Mouse (Mus musculus): ENCODE data around the gene Haus5.

Gene Haus5

DNA sequence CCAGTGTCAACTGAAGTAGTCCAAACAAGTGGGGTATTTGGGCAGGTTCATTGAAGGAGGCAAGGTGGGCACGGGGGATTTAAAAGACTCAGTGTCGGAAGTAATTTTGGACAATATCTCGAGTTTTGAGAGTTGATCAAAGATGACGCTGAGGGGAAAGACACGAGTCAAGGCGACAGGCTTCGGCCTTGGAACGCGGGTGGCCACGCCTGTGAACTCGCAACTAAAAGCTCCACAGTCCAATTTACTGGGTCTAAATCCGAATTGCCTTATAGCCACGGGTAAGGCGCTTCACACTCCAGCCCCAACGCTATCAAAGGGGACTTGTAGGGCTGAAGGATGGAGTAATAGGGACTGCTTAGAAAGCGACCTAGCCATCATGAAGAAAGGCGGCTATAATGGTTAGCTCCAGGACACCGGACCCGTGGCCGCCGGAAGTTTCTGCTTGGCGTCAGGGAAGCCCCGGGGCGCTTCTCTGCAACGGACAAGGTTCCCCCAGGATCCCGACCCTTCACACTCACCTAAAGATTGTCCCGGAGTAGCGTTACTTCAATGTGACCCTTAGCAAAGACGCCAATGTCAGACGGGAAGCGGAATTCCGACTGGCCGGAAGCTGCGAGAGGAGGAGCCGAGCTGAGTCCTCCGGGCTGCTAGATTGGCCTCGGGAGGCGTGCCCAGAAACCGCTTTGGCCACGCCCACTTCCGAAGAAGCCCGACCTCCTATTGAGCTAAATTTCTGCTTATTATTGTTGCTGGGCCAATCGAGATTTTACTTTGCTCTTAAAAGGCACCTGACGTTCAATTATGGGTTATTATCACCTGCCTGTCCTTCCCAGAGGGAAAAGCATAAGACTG lies 39.0 kb downstream of the Haus5 start, which contains the start of gene Cox6b1:
Cox6b1 (minus strand) TSS at position 622 of the 855 bp plus-strand sequence.
- DNase-seq (ENCODE audit: low spot score in 2 of 2) = peak; percentile 69 to 77

DNA sequence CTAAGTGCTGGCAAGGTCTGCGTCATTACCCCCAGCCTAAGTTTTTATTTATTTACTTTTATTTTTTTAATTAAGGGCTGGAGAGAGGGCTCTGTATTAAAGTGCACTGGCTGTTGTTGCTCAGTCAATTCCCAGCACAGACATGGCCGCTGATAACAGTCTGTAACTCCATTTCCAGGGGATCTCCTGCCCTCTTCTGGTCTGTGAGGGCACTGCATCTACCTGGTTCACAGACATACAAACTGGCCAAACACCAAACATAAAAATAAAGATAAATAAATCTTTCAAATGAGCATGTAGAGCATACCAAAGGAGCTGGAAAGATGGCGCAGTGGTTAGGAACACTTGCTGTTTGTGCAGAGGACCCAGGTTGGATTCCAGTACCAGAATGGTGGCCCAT lies 45.6 kb downstream of the Haus5 start:
- DNase-seq (ENCODE audit: low spot score in 2 of 2) = peak in 1 of 2 experiments; percentile 35

DNA sequence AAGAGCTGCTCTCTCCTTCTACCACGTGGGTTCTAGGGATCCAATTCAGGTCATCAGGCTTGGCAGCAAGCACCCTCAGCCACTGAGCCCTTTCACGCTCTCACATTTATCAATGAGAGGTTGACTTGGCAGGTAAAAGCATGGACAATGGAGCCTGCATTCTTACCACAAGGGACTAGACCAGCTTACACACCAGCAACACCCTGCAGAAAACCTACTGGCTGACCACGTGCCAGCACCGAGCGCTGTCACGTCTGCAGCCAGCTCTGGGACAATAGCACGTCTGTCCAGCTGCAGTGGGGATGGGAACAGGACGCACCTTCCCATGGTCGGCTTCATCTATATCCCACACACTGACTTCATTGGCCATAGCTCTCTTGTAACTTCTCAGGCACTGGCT lies 46.1 kb downstream of the Haus5 start:
- no peak for DNase-seq (ENCODE audit: low spot score in 2 of 2)

DNA sequence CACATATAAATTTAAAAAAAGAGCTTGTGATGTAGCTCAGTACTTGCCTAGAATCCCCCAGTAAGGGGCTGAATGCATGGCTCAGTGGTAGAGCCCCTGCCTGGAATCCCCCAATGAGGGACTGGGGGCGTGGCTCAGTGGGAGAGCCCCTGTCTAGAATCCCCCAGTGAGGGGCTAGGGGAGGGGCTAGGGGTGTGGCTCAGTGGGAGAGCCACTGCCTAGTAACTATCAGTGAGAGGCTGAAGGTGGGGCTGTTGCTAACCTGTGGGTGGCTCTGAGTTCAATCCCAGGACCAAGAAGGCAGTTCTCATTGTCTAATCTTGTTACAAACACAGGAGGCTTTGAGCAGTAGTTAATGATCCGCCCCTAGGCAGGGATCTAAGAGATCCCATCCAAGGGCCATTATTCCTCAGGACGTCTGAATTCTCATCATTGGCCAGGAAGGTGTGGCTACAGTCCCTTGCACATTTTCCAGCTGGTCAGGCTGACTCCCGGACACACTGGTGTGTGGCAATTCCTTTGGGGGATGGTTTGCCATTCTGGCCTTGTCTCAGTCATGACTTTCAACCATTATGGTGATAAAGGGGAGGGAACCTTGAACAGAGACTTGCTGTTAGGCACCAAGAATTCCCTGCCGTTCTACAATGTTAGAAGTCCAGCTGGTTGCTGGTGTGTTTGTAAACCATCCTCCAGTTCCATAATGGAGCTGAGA lies 49.6 kb downstream of the Haus5 start:
- no peak for DNase-seq (ENCODE audit: low spot score in 2 of 2)

DNA sequence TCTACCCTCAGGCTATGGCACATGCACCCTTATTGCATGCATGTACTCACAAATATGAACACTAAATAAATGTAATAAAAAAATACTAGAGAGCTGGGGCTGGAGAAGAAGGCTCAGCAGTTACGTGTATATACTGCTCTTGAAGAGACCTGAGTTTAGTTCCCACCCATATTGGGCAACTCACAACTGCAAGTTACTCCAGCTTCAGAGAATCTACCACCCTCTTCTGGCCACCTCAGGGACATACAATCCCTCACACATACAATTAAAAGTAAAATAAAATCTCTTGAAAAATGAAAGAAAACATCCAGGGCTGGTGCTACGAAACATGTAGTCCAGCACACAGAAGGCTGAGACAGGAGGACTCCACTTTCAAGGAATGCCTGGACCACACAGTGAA lies 50.3 kb downstream of the Haus5 start:
- DNase-seq (ENCODE audit: low spot score in 2 of 2) = no peak

DNA sequence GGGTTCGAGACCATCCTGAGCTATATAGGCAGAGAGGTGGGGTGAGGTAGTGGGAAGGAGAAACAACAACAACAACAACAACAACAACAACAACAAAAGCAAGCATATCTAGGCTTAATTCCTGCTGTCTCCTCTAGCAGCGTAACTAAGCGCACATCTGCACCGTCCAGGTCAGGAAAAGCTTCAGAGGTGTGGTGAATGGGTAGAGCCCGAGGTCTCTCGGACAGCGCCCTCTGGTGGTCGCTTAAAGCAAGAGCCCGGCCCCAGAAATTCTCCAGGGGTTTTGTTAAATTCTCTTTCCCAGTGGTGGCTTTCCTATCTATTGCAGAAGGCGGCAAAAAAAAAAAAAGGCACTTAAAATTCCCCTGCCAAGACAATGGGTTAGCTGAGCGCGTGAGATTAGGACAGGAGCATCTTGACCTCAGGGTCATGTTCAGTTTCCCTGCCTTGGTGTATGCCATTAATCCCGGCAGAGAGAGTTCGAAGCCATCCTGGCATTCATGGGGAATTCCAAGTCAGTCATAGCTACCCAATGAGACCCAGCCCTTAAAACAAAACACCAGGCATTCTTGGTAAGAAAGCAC lies 51.2 kb downstream of the Haus5 start:
- DNase-seq (ENCODE audit: low spot score in 2 of 2) = peak in 1 of 2 experiments; percentile 67

DNA sequence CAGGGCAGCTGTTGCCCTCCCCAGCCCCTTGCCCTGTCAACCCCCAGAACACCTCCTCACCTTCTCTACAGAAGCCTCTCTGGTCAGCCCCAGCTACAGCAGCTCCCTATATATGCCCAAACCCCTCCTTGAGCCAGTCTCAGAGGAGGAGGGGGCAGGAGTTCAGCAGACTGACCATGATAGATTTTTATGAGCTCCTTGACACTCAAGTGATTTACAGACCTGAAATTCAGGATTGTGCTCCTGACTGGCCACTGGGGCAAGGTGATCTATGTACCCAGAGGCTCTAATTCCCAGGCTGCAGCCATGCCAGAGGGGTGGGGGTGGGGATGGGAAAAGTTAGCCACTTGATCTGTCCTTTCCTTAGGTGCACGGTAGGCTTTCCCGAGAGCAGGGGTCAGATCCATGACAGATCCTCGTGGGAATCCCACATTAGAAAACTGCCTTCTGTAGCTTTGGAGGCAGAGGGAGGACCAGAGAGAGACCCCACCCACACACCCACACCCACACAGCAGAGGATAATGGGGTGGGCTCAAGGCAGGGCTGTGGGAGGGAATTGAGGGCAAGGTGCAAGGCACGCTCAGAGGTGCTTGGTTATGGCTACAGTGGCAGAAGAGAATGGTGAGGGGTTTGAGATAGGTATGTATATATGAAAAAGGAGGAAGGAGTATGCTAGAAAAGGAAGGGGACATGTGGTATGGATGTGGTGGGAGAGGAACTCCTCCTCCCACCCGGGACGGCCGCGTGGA lies 52.0 kb downstream of the Haus5 start, which contains the start of gene Upk1a:
Upk1a (minus strand) TSS at position 194 of the 749 bp plus-strand sequence.
- no peak for DNase-seq (ENCODE audit: low spot score in 2 of 2)

DNA sequence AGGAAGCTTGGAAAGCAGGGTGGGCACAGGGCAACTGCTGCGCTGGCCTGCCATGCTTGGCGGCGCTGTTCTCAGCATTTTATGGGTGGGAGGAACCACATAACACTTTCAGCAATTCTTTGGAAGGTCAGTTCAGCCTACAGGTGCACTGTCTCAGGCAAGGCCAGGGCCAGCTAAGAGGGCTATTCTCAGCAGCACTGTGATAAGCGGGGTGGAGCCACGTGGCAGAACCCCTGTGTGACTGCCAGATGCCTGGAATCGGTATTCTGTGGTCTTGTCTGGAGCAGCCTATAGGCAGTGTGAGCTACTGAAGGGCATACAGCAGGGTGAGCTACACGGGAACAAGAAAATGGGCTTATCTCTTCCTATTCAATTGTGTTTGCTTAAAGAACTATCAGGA lies 54.8 kb downstream of the Haus5 start:
- DNase-seq (ENCODE audit: low spot score in 2 of 2) = no peak

DNA sequence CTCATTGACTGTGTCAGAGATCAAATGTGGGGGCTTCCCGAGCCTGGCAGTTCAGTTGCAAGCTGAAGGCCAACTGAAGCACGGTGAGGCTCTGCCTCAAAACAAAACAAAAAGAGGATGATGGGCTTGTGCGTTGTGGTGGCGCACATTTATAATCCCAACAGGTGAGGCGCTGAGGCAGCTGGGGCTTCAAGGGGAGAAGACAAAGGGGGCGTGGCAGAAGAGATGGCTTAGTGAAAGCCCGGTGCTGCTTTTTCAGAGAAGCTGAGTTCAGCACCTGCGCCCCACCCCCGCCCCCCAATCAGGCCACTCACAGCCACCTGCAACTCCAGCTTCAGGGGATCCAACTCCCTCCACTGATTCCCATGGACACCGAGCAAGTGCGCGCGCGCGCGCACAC lies 56.3 kb downstream of the Haus5 start:
- no peak for DNase-seq (ENCODE audit: low spot score in 2 of 2)

DNA sequence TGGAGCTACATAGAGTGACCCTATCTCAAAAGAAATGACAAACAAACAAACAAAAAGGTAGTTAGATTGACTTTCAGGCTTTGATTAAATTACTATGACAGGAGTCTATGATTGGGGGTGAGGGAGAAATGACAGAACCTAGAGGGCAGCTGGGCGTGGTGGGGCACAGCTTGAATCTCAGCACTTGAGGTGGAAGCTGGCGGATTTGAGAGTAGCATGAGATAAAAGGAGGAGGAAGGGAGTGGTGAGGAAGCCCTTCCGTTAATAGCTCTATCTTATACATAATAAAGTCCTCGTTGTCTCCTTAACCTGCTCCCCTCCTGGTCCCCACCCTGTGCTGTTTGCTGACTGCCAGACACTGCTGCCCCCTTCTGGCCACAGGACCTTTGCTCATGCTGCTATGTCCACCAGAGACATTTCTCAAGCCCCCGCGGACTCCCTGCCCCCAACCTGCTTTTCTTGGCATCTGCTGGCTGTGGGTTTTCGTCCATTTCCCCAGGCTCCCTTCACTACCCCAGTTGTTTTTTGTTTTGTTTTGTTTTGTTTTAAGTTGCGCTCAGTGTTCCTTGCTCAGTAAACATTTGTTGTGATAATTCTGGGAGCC lies 57.0 kb downstream of the Haus5 start:
- peak; percentile 32 to 65 for DNase-seq (ENCODE audit: low spot score in 2 of 2)

DNA sequence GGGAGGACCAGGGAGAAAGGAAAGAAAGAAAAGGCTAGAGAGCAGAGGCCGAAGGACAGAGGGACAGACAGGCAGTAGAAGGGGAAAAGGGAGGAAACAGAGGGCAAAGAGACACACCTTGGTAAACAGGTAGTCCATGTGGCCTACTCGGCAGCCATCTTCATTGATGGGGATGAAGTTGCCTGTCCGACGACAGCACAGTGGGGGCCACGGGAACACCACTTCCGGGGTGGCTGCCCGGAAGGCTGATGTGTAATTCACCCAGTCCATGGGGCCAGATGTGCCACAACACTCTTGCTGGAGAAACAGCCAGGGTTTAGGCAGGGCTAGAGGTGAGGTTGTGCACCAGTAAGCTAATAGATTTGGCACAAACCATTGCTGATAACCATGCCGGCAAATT lies 59.9 kb downstream of the Haus5 start:
- no peak for DNase-seq (ENCODE audit: low spot score in 2 of 2)

DNA sequence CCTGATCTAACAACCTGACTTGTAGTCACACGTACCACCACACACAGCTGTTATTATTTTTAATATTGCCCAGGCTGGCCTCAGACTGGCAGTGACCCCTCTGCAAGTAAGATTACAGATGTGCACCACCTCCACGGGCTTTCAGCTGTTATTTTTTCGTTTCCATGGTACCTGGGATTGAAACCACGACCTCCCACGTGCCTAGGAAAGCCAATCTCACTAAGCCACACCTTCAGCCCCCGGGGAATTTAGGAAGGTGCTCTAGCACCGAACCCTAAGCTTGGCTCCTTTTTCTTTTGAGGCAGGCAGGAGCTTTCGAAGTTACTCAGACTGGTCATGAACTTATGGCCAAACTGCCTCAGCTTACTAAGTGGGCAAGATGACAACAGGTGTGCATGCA lies 60.4 kb downstream of the Haus5 start:
- no peak for DNase-seq (ENCODE audit: low spot score in 2 of 2)

Measured in spleen, postnatal 14 days (tissue).